Mouse (Mus musculus): ENCODE measurements around the gene Icam4.

DNA sequence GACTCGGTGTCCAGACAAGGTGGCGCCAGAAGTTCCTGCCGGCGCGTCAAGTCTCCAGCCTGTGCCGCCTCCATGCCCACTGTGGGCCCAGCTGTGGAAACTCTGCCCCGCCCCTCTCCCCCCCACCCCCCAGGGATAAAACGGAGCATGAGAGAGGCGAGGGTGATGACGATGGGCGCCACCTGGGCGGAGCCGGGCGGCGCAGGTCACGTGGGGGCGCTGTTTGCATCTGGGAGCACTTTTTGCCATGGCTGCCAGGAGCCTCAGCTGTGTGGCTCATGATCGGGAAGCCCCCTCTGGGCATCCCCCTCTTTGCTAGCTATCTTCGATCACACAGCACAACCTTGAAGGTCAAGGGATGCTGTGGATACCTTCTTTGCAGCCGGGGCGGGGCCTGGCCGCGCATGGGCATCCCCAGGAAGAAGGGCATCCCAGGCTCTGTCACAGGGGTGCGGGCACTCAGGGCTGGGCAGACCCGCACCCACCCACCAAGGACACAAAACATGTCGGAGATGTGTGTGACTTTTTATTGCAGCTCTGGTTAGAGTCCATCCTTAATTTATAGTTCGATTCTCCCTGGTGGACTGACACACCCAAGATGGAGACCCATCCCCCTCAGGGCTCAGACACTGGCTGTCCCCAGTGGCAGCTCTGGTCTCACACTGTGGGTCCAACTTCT, 38.0 kb downstream of the Icam4 start, which contains the start of gene Zglp1:
- TF ChIP-seq JUND (conservative IDR thresholded peaks at IDR 0.05; ENCODE audit: low read depth, low read length) (no peak), EP300 (IDR thresholded peaks at IDR 0.05; ENCODE audit: low read length) (no peak), CTCF (conservative IDR thresholded peaks at IDR 0.05 in 1 of 2, IDR thresholded peaks at IDR 0.05 in 1 of 2; ENCODE audit: low read depth in 2 of 2, low read length in 2 of 2) (no peak), RAD21 (IDR thresholded peaks at IDR 0.05; ENCODE audit: low read depth, low read length) (no peak), POLR2A (IDR thresholded peaks at IDR 0.05; ENCODE audit: low read depth, low read length) (no peak)

Data from CH12.LX (cell line).